Mouse (Mus musculus) layer of hippocampus, adult 2 months (tissue): ENCODE measurements at regions not wholly inside any gene's neighbourhood (a gene's known extent, or its start where the extent isn't known, plus 50 kb on each side); places are given as distances from the start of the nearest gene placed in this dataset.

Experiments used
- DNase-seq, 2 experiments: peaks; one replicate each; pipeline ENCODE4 v3.0.0; 2022; ENCODE audit warnings: low spot score in 2 of 2
- H3K27ac ChIP-seq: fragments of 200-600 bp; 2 replicates; pipeline ENCODE4 v1.8.1; 2022
- H3K4me3 ChIP-seq: fragments of 200-600 bp; 2 replicates; pipeline ENCODE4 v1.8.1; 2022; ENCODE audit warnings: mild to moderate bottlenecking
- CTCF ChIP-seq: fragments of 200-600 bp; conservative IDR thresholded peaks from 2 replicates; pipeline ENCODE4 v1.8.1; 2022; ENCODE audit warnings: antibody characterized with exemption, mild to moderate bottlenecking, moderate library complexity

DNA sequence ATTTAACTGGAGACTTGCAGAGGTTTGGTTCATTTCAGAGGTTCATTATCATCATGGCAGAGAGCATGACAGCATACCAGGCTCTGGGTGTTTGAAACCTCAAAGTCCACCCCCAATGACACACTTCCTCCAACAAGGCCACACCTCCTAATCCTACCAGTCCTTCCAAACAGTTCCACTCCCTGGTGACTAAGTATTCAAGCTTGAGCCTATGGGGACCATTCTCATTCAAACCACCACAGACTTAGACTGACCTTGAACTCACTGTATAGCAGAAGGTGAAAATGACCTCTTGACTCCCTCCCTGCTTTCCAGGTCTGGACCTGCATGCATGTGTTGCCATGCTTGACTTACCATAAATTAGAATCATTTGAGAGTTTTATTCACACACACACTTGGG is 87.6 kb upstream of the Foxn2 start:
- H3K27ac ChIP-seq = no peak overlapping the region
- no peak for TF ChIP-seq CTCF
- no peak overlapping the region for H3K4me3 ChIP-seq
- no peak for DNase-seq

DNA sequence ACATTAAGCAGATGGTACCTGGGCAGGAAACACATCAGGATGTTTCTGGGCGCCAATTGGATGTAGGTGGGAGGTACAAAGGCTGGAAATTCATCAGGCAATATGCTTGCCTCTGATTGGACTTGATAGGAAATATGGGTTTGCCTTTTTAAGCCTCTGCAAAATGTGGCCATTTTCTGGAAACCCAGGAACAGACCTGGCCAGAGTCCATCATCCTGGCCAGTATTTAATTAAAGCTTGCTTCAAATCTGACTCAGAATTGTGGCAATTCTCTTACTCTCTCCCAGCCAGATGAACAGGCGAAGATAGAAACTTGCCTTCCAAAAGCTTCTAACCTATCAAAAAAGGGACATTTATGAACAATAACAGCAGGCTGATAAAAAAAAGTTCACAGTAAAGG is 79.3 kb upstream of the Foxn2 start:
- no peak overlapping the region for H3K27ac ChIP-seq
- no peak overlapping the region for H3K4me3 ChIP-seq
- DNase-seq = no peak
- no peak for TF ChIP-seq CTCF

GRCm38 (mm10) chr17:88362404-88362803 is 78.1 kb upstream of the Foxn2 start:
- no peak overlapping the region for H3K4me3 ChIP-seq
- no peak overlapping the region for H3K27ac ChIP-seq
- DNase-seq = no peak
- no peak for TF ChIP-seq CTCF

DNA sequence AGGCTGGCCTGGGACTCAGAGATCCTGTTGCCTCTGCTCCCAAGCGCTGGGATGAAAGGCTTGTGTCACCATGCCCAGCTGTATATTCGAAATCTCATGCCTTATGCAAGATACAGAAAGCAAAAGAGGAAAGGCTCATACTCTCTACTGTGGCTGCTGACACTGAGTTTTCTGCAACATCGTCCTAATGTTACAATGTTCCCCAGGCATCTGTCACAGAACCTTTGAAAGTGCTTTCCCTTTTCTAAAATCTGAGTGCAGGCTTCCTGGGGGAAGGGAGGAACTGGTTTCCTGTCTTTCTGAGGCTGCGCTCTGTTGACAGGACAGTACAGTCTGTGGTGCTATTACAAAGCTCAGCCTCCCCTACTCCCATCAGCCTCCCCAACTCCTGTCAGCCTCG is 72.6 kb upstream of the Foxn2 start:
- DNase-seq = peak; percentile 27 to 33
- no peak overlapping the region for H3K4me3 ChIP-seq
- peak overlapping the region; percentile 80 for H3K27ac ChIP-seq
- no peak for TF ChIP-seq CTCF

DNA sequence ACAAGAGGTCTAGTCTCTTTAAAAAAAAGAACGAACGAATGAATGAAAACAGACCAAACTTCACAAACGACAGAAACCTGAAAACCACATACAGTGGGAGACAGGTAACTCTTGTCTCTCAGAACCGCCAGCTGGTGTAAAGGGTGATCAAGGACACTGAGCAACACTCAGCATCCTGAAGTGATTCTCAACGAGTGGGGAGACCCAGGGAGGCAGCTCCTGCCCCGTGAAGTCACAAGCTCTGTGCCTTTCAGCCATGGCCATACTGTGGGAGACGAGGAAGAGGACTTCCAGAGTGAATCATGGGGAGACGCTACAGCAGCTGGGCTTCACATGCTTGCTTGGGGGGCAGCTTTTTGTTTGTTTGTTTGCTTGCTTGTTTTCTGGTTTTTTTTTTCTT is 70.5 kb upstream of the Foxn2 start:
- TF ChIP-seq CTCF = no peak
- DNase-seq = no peak
- H3K27ac ChIP-seq = no peak overlapping the region

GRCm38 (mm10) chr17:88370676-88371075 is 69.8 kb upstream of the Foxn2 start:
- Histone ChIP-seq H3K4me3 (no peak overlapping the region), H3K27ac (no peak overlapping the region)
- DNase-seq = no peak
- no peak for TF ChIP-seq CTCF

More for the DNA sequence above, 70.5 kb upstream of the Foxn2 start:
- H3K4me3 ChIP-seq = no peak overlapping the region

GRCm38 (mm10) chr17:88378505-88378904 is 62.0 kb upstream of the Foxn2 start:
- DNase-seq = no peak
- TF ChIP-seq CTCF = peak; percentile 63

DNA sequence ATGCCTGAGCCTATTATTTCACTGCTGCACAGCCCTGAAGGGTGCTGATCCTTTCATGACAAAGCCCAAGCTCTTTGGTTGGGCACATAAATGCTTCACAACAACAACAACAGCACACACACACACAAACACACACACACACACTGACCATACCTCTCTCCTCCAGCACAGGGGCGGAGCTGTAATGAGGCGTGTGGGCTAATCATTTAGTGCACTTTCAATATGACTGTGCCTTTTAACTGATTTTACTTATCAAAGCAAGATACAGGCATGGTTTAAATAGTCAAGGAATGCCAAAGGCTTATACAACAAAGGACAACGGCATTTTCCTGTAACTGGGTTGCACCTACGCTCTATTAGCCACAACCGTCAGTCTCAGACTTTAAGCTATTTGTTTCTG is 61.1 kb upstream of the Foxn2 start:
- no peak for TF ChIP-seq CTCF
- H3K27ac ChIP-seq = no peak overlapping the region
- H3K4me3 ChIP-seq = no peak overlapping the region
- no peak for DNase-seq

More at GRCm38 (mm10) chr17:88378505-88378904, 62.0 kb upstream of the Foxn2 start:
- no peak overlapping the region for H3K27ac ChIP-seq
- H3K4me3 ChIP-seq = no peak overlapping the region

- DNase-seq = no peak
- no peak overlapping the region for H3K4me3 ChIP-seq
- TF ChIP-seq CTCF = peak; percentile 48
- H3K27ac ChIP-seq = no peak overlapping the region
These were observed 59.4 kb upstream of the Foxn2 start for GRCm38 (mm10) chr17:88381106-88381505.

DNA sequence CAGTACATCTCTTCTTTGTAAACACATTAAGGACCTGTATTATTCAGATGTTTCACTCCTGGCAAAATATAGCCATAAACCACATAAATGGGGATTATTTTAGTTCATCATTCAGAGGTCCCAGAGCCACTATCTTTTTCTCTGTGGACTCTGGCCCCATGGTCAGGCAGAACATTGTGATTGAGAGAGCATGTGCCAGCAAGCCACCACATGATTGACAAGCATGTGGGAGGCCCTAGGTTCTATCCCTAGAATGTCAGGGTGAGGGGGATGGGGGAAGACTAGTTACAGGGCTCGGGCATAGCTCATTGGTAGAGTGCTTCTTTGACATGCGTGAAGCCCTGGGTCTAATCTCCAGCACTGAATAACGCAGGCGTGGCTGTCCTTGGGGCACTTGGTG is 57.1 kb upstream of the Foxn2 start:
- no peak overlapping the region for H3K27ac ChIP-seq
- no peak overlapping the region for H3K4me3 ChIP-seq
- no peak for TF ChIP-seq CTCF
- no peak for DNase-seq

- Histone ChIP-seq H3K4me3 (no peak overlapping the region; the same call in 1 of the 2 replicates), H3K27ac (peak overlapping the region; percentile 51)
- no peak for TF ChIP-seq CTCF
- peak; percentile 44 to 71 for DNase-seq
These were observed 52.0 kb upstream of the Foxn2 start for GRCm38 (mm10) chr17:88388441-88388951.

DNA sequence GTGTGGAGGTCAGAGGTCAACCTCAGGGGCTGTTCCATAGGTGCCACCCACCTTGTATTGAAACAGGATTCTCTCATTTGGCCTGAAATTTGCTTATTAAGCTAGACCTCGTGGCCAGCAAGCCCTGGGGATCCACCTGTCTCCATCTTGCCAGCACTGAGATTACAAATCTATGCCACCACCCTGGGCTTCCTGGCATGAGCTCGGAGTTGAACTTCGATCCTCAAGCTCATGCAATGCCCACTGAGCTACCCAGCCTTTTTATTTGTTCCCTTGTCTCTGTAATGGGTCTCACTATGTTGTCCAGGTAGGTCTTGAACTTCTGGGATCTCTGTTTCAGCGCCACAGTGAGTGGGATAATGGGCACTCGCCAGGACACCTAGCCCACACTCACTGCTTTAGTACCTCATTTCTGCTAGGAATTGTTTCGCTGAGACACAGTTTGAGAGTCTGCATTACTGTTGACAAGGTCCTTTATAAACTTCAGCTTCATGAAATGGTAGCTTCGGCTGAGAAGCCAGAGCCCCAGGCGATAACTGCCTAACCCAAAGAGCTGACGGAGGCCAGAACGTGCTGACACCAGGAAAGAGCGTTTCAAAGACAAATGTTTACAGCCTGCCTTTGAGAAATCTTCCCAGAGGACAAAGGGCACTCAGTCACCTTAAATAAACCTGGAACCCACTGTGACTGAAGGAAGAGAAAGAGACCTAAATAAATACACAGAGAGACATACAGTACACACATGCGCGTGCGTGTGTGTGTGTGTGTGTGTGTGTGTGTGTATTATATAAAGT is 50.6 kb upstream of the Foxn2 start:
- no peak for TF ChIP-seq CTCF

More for the DNA sequence above, 50.6 kb upstream of the Foxn2 start:
- Histone ChIP-seq H3K4me3 (no peak overlapping the region), H3K27ac (0 out of 2 replicates have a peak overlapping the region, but pooled peaks have one; percentile 51)
- DNase-seq = no peak
